Mouse (Mus musculus): ENCODE data around the gene Kras. TPM values are rescaled to one million over a fixed set of nuclear protein-coding genes. Genes with fewer than 3 reads are reported as not detected.

Gene Kras
- 10 to 100 TPM; 53.9 to 59.6 TPM for total RNA-seq (2023)

GRCm38 (mm10) chr6:145250185-145250791, at the start of gene Kras:
Gene Kras (minus strand): TSS chr6:145250239.

GRCm38 (mm10) chr6:145210816-145211338, 39.2 kb downstream of the Kras start, which contains the start of the genes Casc1 and Etfrf1:
Gene Casc1 (minus strand): TSS chr6:145211005.
Gene Etfrf1 (plus strand): TSS chr6:145211134.

Other genes with a start within 250 kb of the Kras start
- gene Bcat1, start 174.1 kb downstream of the Kras start, total RNA-seq (2023) = 1 to 10 TPM in 1 of 2 experiments, under 1 TPM in 1; 0.24 to 2.3 TPM
- 100 to 1,000 TPM; 143 to 144 TPM for gene Lrmp, start 134.6 kb downstream of the Kras start, total RNA-seq (2023)
- under 1 TPM; 0.66 to 0.94 TPM for gene Casc1, start 39.2 kb downstream of the Kras start, total RNA-seq (2023)
- 10 to 100 TPM; 17.9 to 18.1 TPM for gene Etfrf1, start 39.1 kb downstream of the Kras start, total RNA-seq (2023)